Mouse (Mus musculus): ENCODE results near the gene Lrrc7.

The Lrrc7 gene

DNA sequence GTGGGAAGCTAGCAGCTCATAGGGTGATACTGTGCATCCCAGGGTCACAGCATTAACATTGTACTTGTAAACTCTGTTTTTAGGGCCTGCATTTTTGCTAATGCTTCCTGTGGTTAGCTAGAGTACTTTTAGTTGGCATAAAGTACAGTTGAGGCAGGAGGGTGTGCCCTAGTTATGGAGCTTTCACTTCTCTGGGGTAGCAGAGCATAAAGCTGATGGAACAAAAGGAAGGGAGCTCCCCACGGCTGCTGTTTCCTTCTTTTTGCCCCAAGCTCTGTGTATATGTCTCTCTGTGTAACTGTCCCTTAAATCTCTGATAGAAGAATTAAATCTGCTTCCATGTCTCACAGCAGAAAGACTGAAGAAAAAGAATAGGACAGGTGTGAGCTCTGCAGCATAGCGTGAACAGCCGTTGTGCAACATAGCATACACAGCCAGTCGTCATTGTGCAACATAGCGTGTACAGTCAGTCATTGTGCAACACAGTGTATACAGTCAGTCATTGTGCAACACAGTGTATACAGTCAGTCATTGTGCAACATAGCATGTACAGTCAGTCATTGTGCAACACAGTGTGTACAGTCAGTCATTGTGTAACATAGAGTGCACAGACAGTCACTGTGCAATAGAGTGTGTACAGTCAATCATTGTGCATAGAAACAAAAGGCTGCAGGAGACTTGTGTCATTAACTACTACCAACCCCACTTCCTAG, 500.1 kb downstream of the Lrrc7 start:
- DNase-seq, result no peak

- DNase-seq, result no peak
These were observed 501.3 kb downstream of the Lrrc7 start for GRCm38 (mm10) chr3:158060621-158061291.

DNA sequence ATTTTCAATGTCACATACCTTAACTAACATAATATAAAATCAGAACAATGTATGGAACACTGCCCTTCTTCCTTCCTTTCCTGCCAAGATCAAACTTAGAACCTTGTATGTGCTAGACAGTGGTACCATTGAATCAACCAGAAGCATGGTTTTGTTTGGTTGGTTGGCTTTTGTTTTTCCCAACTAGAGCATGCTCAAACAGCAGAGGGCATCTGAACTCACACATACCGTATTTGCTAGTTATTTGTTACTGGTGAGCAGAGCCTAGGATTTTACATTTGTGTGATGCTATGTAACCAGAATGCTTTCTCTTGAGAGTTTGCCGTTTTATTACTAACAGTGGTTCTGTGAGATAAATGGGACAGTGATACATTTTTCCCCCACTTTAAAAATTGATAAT, 512.5 kb downstream of the Lrrc7 start:
- no peak for DNase-seq

GRCm38 (mm10) chr3:158040755-158041154, 521.3 kb downstream of the Lrrc7 start:
- no peak for DNase-seq

DNA sequence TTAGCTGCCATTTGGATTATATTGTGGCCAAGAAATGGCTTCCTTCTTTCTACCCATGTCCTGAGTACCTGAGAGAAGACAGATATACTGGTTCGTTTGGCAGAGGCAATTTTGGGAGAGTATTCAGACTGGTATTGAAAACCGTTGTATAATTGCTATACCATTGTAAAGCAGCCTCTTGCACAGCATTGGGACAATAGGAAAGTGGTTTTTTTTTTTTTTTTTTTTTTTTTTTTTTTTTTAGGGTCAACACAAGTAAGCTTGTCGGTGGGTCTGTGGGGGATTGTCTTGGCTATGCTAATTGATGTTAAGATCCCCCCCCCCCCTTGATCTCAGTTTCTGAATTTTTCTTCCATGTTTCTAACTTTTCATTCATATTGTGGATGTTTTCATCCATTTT, 523.9 kb downstream of the Lrrc7 start:
- DNase-seq, result no peak

DNA sequence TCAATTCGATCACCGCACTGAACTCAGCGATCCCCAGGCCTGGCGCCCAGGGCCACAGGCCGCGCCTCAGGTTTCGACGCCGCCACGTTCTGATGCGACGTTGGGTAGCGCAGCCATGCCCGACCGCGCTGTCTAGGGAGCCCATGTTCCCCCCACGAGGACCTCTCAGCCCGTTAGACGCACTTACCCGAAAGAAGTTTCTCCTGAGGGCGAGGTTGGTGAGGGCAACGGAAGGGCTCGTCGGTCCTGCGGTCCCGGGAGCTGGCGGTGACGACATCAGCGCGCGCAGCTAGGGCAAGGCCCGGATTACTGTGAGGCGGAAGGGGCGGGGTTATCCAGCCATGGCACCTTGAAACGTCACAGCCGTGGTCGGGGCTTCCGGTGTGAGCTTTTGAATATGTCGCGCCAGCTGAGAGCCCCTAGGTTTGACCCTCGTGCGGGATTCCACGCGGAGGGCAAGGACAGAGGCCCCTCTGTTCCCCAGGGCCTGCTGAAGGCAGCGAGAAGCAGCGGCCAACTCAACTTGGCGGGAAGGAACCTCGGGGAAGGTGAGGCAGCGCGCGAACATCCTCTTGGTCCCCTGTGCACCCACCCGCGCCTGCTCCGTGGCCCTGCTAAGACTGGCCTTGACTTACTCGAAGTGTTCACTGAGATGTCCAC, 525.6 kb downstream of the Lrrc7 start, which contains the start of the genes Srsf11 and Lrrc40:
Srsf11 (minus strand) TSS at position 311 of the 660 bp plus-strand sequence.
Lrrc40 (plus strand) TSS at position 334 of the 660 bp plus-strand sequence.
- peak; percentile 98 for DNase-seq

DNA sequence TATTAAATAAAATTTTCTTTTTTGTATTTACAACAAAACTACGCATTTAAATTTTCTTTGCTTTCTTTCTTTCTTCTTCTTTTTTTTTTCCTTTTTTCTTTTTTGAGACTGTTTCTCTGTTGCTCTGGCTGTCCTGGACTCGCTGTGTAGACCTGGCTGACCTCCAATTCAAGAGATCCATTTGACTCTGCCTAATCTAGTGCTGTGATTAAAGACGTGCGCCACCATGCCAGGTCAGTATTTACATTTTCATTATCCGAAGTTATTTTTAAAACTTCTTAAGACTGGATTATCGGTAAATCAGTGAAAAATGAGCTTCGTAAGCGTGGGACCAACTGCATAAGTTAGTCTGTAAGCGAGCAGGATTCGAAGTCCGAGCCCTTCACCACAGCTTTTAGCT, 526.2 kb downstream of the Lrrc7 start:
- DNase-seq, result peak; percentile 33 to 59

All from cerebellum, postnatal 10 days (tissue).